Mouse (Mus musculus): ENCODE data around the gene Gm9944.

Gm9944 gene

GRCm38 (mm10) chr4:144453217-144453616 lies at the start of gene Gm9944:
Gene Gm9944 (minus strand): TSS chr4:144453317.
- no peak for DNase-seq (ENCODE audit: low read depth)

- no peak for DNase-seq (ENCODE audit: low read depth)
Observed at GRCm38 (mm10) chr4:144493331-144493730, 40.2 kb upstream of the Gm9944 start.

GRCm38 (mm10) chr4:144468091-144468490 lies 15.0 kb upstream of the Gm9944 start:
- DNase-seq (ENCODE audit: low read depth) = no peak

GRCm38 (mm10) chr4:144465206-144465605 lies 12.1 kb upstream of the Gm9944 start:
- DNase-seq (ENCODE audit: low read depth) = no peak

GRCm38 (mm10) chr4:144463656-144464055 lies 10.5 kb upstream of the Gm9944 start, which contains the start of gene Aadacl3:
Gene Aadacl3 (minus strand): TSS chr4:144463756.
- DNase-seq (ENCODE audit: low read depth) = no peak

- no peak for DNase-seq (ENCODE audit: low read depth)
Observed at GRCm38 (mm10) chr4:144448546-144448945, 4.6 kb downstream of the Gm9944 start.

- no peak for DNase-seq (ENCODE audit: low read depth)
Observed at GRCm38 (mm10) chr4:144441582-144441981, 11.5 kb downstream of the Gm9944 start.

- no peak for DNase-seq (ENCODE audit: low read depth)
Observed at GRCm38 (mm10) chr4:144441095-144441494, 12.0 kb downstream of the Gm9944 start.

GRCm38 (mm10) chr4:144438672-144439071 lies 14.4 kb downstream of the Gm9944 start, which contains the start of gene 1700012P22Rik:
Gene 1700012P22Rik (minus strand): TSS chr4:144438772.
- DNase-seq (ENCODE audit: low read depth) = no peak

GRCm38 (mm10) chr4:144433216-144433615 lies 19.9 kb downstream of the Gm9944 start:
- DNase-seq (ENCODE audit: low read depth) = no peak

GRCm38 (mm10) chr4:144430723-144431122 lies 22.4 kb downstream of the Gm9944 start:
- no peak for DNase-seq (ENCODE audit: low read depth)

- DNase-seq (ENCODE audit: low read depth) = no peak
Observed at GRCm38 (mm10) chr4:144428868-144429267, 24.2 kb downstream of the Gm9944 start.

GRCm38 (mm10) chr4:144424590-144424989 lies 28.5 kb downstream of the Gm9944 start:
- DNase-seq (ENCODE audit: low read depth) = no peak

GRCm38 (mm10) chr4:144420644-144421043 lies 32.5 kb downstream of the Gm9944 start:
- DNase-seq (ENCODE audit: low read depth) = no peak

GRCm38 (mm10) chr4:144408290-144408689 lies 44.8 kb downstream of the Gm9944 start, which contains the start of gene Pramef12:
Gene Pramef12 (minus strand): TSS chr4:144408464.
- DNase-seq (ENCODE audit: low read depth) = no peak

- no peak for DNase-seq (ENCODE audit: low read depth)
Observed at GRCm38 (mm10) chr4:144406261-144406660, 46.9 kb downstream of the Gm9944 start.

- no peak for DNase-seq (ENCODE audit: low read depth)
Observed at GRCm38 (mm10) chr4:144404456-144405086, 48.5 kb downstream of the Gm9944 start.
